Comparison of ENCODE assay signal across 8 mouse cellular contexts in genomic region chr7:37373864-37374263, GRCm38 (mm10).
DNase-seq lines count a peak whose midpoint lies in the region; ATAC-seq and TF ChIP-seq lines count a peak whose summit lies in the region.

No protein-coding gene starts in this region.

- peak; percentile 90 for TF ChIP-seq CTCF in liver, embryonic 14.5 days (IDR thresholded peaks at IDR 0.05; ENCODE audit: low read depth)

- TF ChIP-seq EP300 in liver, embryonic 14.5 days (IDR thresholded peaks at IDR 0.05; ENCODE audit: low read depth): no peak

- H3K27me3 ChIP-seq in embryonic facial prominence, embryonic 14.5 days (replicated peaks; ENCODE audit: control insufficient read depth, insufficient read depth, low read length): peaks cover 9% of the 10 kb centered on the region; the same call in 1 of the 2 replicates
- H3K27me3 ChIP-seq in heart, embryonic 15.5 days: peaks cover 18% of the 10 kb centered on the region
- H3K27me3 ChIP-seq in liver, embryonic 14.5 days (ENCODE audit: control insufficient read depth, insufficient read depth, low read length): no peaks in the 10 kb centered on the region; the same call in 1 of the 2 replicates
- no peaks in the 10 kb centered on the region for H3K27me3 ChIP-seq in neural tube, embryonic 12.5 days (replicated peaks)

- H3K9ac ChIP-seq in embryonic facial prominence, embryonic 14.5 days (ENCODE audit: low read depth, low read length): no peak overlapping the region
- no peak overlapping the region for H3K9ac ChIP-seq in heart, embryonic 15.5 days
- H3K9ac ChIP-seq in liver, embryonic 14.5 days (replicated peaks): no peak overlapping the region
- H3K9ac ChIP-seq in neural tube, embryonic 12.5 days: no peak overlapping the region

- DNase-seq in CD4-positive, CD25-positive, alpha-beta regulatory T cell, adult 2 months (ENCODE audit: low read depth, low spot score): peak; percentile 71
- peak; percentile 80 to 84 for DNase-seq in adrenal gland, postnatal 36 days
- DNase-seq in embryonic facial prominence, embryonic 14.5 days (ENCODE audit: low spot score): peak; percentile 83
- peak; percentile 67 to 79 for DNase-seq in kidney, postnatal 25 days
- peak in 1 of 3 experiments; percentile 4 for DNase-seq in liver, embryonic 14.5 days (ENCODE audit: low read depth in 3 of 3, low spot score in 3 of 3)
- peak; percentile 83 for DNase-seq in testis, postnatal 10 days (ENCODE audit: low spot score)

- no peaks in the 10 kb centered on the region for H3K9me3 ChIP-seq in embryonic facial prominence, embryonic 14.5 days (ENCODE audit: control insufficient read depth, low read length)
- no peaks in the 10 kb centered on the region for H3K9me3 ChIP-seq in heart, embryonic 15.5 days (replicated peaks)
- H3K9me3 ChIP-seq in liver, embryonic 14.5 days (ENCODE audit: control insufficient read depth, low read length): no peaks in the 10 kb centered on the region
- H3K9me3 ChIP-seq in neural tube, embryonic 12.5 days: no peaks in the 10 kb centered on the region

- H3K27ac ChIP-seq in embryonic facial prominence, embryonic 14.5 days (replicated peaks; ENCODE audit: low read depth, low read length): no peak overlapping the region
- no peak overlapping the region for H3K27ac ChIP-seq in heart, embryonic 15.5 days
- no peak overlapping the region for H3K27ac ChIP-seq in liver, embryonic 14.5 days
- no peak overlapping the region for H3K27ac ChIP-seq in neural tube, embryonic 12.5 days

- H3K36me3 ChIP-seq in embryonic facial prominence, embryonic 14.5 days (ENCODE audit: control insufficient read depth, insufficient read depth, low read length): no peaks in the 10 kb centered on the region
- no peaks in the 10 kb centered on the region for H3K36me3 ChIP-seq in heart, embryonic 15.5 days
- no peaks in the 10 kb centered on the region for H3K36me3 ChIP-seq in liver, embryonic 14.5 days (replicated peaks; ENCODE audit: control insufficient read depth, insufficient read depth, low read depth)
- no peaks in the 10 kb centered on the region for H3K36me3 ChIP-seq in neural tube, embryonic 12.5 days

- peak overlapping the region; percentile 44 for H3K4me2 ChIP-seq in embryonic facial prominence, embryonic 14.5 days (ENCODE audit: low read depth, low read length)
- peak overlapping the region; percentile 34; the same call in 1 of the 2 replicates for H3K4me2 ChIP-seq in heart, embryonic 15.5 days
- no peak overlapping the region for H3K4me2 ChIP-seq in liver, embryonic 14.5 days (ENCODE audit: low read depth)
- H3K4me2 ChIP-seq in neural tube, embryonic 12.5 days (replicated peaks): peak overlapping the region; percentile 27

- 9% methylated on average over 11 of the region's 11 CpGs for WGBS in embryonic facial prominence, embryonic 14.5 days
- 9% methylated on average over 11 of the region's 11 CpGs for WGBS in heart, embryonic 15.5 days
- WGBS in liver, embryonic 14.5 days (ENCODE audit: insufficient replicate concordance): 11% methylated on average over 11 of the region's 11 CpGs
- 13% methylated on average over 11 of the region's 11 CpGs for WGBS in neural tube, embryonic 12.5 days

- peak overlapping the region; percentile 18; the same call in 1 of the 2 replicates for H3K4me3 ChIP-seq in embryonic facial prominence, embryonic 14.5 days (ENCODE audit: low read depth, low read length)
- H3K4me3 ChIP-seq in heart, embryonic 15.5 days: no peak overlapping the region
- no peak overlapping the region for H3K4me3 ChIP-seq in liver, embryonic 14.5 days (ENCODE audit: insufficient read depth in 1 of 2, low read depth in 2 of 2, low read length in 2 of 2)
- no peak overlapping the region for H3K4me3 ChIP-seq in neural tube, embryonic 12.5 days

- peak; percentile 54; the same call in 1 of the 2 replicates for ATAC-seq in embryonic facial prominence, embryonic 14.5 days (ENCODE audit: low read depth)
- no peak for ATAC-seq in heart, embryonic 15.5 days (replicated peaks; ENCODE audit: insufficient number of reproducible peaks, insufficient read depth, low FRiP score, low read depth)
- ATAC-seq in liver, embryonic 14.5 days (ENCODE audit: insufficient read depth): no peak
- ATAC-seq in neural tube, embryonic 12.5 days (ENCODE audit: low FRiP score, low read depth): peak; percentile 71; the same call in 1 of the 2 replicates

- H3K4me1 ChIP-seq in embryonic facial prominence, embryonic 14.5 days (ENCODE audit: control insufficient read depth, insufficient read depth, low read length): peaks cover 13% of the 10 kb centered on the region; the same call in 1 of the 2 replicates
- H3K4me1 ChIP-seq in heart, embryonic 15.5 days (replicated peaks): 0 out of 2 replicates have a peak, but pooled peaks cover 2% of the 10 kb centered on the region
- no peaks in the 10 kb centered on the region for H3K4me1 ChIP-seq in liver, embryonic 14.5 days (replicated peaks; ENCODE audit: control insufficient read depth in 2 of 2, insufficient read depth in 2 of 2, low read length in 1 of 2)
- H3K4me1 ChIP-seq in neural tube, embryonic 12.5 days: peaks cover 22% of the 10 kb centered on the region

Comparison
In these comparisons a context has a peak if more than half of its experiments do, and no peak if none do; other contexts are left out.
1. ATAC-seq: peak in embryonic facial prominence, embryonic 14.5 days (single experiment) and neural tube, embryonic 12.5 days (single experiment); none in heart, embryonic 15.5 days (single experiment) and liver, embryonic 14.5 days (single experiment).